Mouse (Mus musculus): ENCODE results near the gene Gm42420.

- TF ChIP-seq CTCF (IDR thresholded peaks at IDR 0.05; ENCODE audit: low read depth) (no peak), EP300 (optimal IDR thresholded peaks at IDR 0.05) (no peak)
Measured at GRCm38 (mm10) chr6:39548030-39548429, 37.5 kb upstream of the Gm42420 start.
